Mouse (Mus musculus) testis, adult 2 months (tissue): ENCODE measurements around the gene Gramd2.

ENCODE experiments used
- CTCF ChIP-seq: fragments of 200-500 bp; IDR thresholded peaks from 2 replicates; pipeline ENCODE4 v1.5.1; 2012; ENCODE audit warnings: low read depth, mild to moderate bottlenecking, inconsistent platforms, low read length, moderate library complexity; ENCODE audit not compliant: control insufficient read depth, insufficient read depth, insufficient replicate concordance
- POLR2A ChIP-seq: fragments of 200-500 bp; IDR thresholded peaks from 2 replicates; pipeline ENCODE4 v1.6.1; 2012; ENCODE audit warnings: low read depth, mild to moderate bottlenecking, inconsistent platforms, low read length, moderate library complexity; ENCODE audit not compliant: control insufficient read depth

- TF ChIP-seq POLR2A (no peak), CTCF (no peak)
Observed at GRCm38 (mm10) chr9:59760515-59760914, 80.6 kb downstream of the Gramd2 start.
